19 mouse cellular contexts compared by ENCODE assay signal in the genomic region with DNA sequence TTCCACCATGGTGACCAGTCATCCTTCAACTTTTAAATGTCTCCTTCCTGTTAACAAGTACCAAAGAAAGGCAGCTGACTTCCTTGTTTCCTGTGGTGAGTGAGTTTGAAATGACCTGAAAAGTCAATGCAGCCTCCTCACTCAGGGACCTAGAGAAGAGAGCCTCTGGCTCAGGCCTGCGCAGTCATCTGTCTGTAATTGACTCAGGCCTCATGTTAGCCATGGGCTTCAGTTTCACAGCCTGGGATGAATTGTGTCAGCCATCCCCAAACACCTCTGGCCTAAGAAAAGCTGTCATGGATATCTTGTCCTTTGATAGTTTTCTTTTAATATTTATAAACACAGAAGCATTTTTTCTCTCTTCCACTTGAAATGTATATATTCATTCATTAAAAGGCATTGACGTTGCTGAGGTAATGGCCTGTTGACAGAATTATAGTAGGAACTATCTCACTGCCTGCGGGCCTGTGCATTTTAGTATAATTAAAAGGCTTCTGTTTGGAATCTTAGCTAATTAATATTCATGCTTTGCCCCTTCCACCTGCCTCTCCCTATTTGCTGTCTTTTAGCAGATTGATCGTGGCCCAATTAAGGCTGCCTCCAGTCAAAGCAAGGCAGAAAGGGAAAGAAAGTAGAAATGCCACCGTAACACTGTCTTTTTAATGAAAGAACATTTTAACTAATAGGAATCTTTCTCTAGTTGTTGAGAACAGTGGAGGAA. TPM values are rescaled to one million over a fixed set of nuclear protein-coding genes. Genes with fewer than 3 reads are reported as not detected.
DNase-seq lines count a peak whose midpoint lies in the region; ATAC-seq lines count a peak whose summit lies in the region.
"Had no signal": no experiment of that assay in that cellular context is flagged by ENCODE, and none has a peak within 500 bp of the region (broad histone marks: within the 10 kb centered on the region; RNA-seq: fewer than 3 reads in every experiment).

No protein-coding gene starts in this region.

- WGBS in neural tube, embryonic 11.5 days: 75% methylated on average over 5 of the region's 5 CpGs
- WGBS in neural tube, embryonic 15.5 days: 28% methylated on average over 5 of the region's 5 CpGs
- 9% methylated on average over 5 of the region's 5 CpGs for WGBS in forebrain, embryonic 15.5 days
- WGBS in midbrain, embryonic 13.5 days: 50% methylated on average over 5 of the region's 5 CpGs

- H3K9ac ChIP-seq in neural tube, embryonic 11.5 days (ENCODE audit: low read length): no peak overlapping the region
- no peak overlapping the region for H3K9ac ChIP-seq in neural tube, embryonic 15.5 days (replicated peaks)
- H3K9ac ChIP-seq in forebrain, embryonic 15.5 days (replicated peaks): no peak overlapping the region
- no peak overlapping the region for H3K9ac ChIP-seq in midbrain, embryonic 13.5 days (replicated peaks)
- H3K9ac ChIP-seq: embryonic facial prominence, embryonic 13.5 days; limb, embryonic 15.5 days; liver, embryonic 15.5 days had no signal

- H3K4me2 ChIP-seq in neural tube, embryonic 11.5 days (ENCODE audit: low read depth): no peak overlapping the region
- no peak overlapping the region for H3K4me2 ChIP-seq in neural tube, embryonic 15.5 days
- H3K4me2 ChIP-seq in forebrain, embryonic 15.5 days (replicated peaks): no peak overlapping the region
- H3K4me2 ChIP-seq in midbrain, embryonic 13.5 days (replicated peaks): no peak overlapping the region
- H3K4me2 ChIP-seq: embryonic facial prominence, embryonic 13.5 days; limb, embryonic 15.5 days; liver, embryonic 15.5 days had no signal

- H3K4me1 ChIP-seq in neural tube, embryonic 11.5 days (ENCODE audit: control insufficient read depth, insufficient read depth, low read length): no peaks in the 10 kb centered on the region
- no peaks in the 10 kb centered on the region for H3K4me1 ChIP-seq in neural tube, embryonic 15.5 days
- H3K4me1 ChIP-seq in forebrain, embryonic 15.5 days: peaks cover 15% of the 10 kb centered on the region
- peaks cover 5% of the 10 kb centered on the region; the same call in 1 of the 2 replicates for H3K4me1 ChIP-seq in midbrain, embryonic 13.5 days (replicated peaks)
- H3K4me1 ChIP-seq: embryonic facial prominence, embryonic 13.5 days; limb, embryonic 15.5 days; liver, embryonic 15.5 days had no signal

- no peaks in the 10 kb centered on the region for H3K36me3 ChIP-seq in neural tube, embryonic 11.5 days (ENCODE audit: control insufficient read depth, insufficient read depth, low read length)
- H3K36me3 ChIP-seq in neural tube, embryonic 15.5 days: no peaks in the 10 kb centered on the region
- no peaks in the 10 kb centered on the region for H3K36me3 ChIP-seq in forebrain, embryonic 15.5 days
- no peaks in the 10 kb centered on the region for H3K36me3 ChIP-seq in midbrain, embryonic 13.5 days
- H3K36me3 ChIP-seq: embryonic facial prominence, embryonic 13.5 days; limb, embryonic 15.5 days; liver, embryonic 15.5 days had no signal

- no peak overlapping the region for H3K27ac ChIP-seq in neural tube, embryonic 11.5 days (ENCODE audit: low read depth, low read length)
- no peak overlapping the region for H3K27ac ChIP-seq in neural tube, embryonic 15.5 days (replicated peaks)
- peak overlapping the region; percentile 6; the same call in 1 of the 2 replicates for H3K27ac ChIP-seq in forebrain, embryonic 15.5 days (replicated peaks)
- H3K27ac ChIP-seq in midbrain, embryonic 13.5 days: peak overlapping the region; percentile 60
- H3K27ac ChIP-seq: embryonic facial prominence, embryonic 13.5 days; gastrocnemius, adult 2 months; heart, adult 2 months; limb, embryonic 15.5 days; liver, embryonic 15.5 days; macrophage had no signal

- no peak for DNase-seq in neural tube, embryonic 11.5 days (ENCODE audit: low spot score)
- DNase-seq in retina, embryonic 14.5 days (ENCODE audit: low spot score): peak; percentile 14
- no peak for DNase-seq in thymus, postnatal 14 days
- DNase-seq: adrenal gland, adult 2 months; cerebellum, adult 9-10 months; gastrocnemius, adult 2 months; heart, adult 2 months; heart, postnatal 36 days; kidney, adult 8-10 months; kidney, postnatal 14 days had no signal

- peak; percentile 73; the same call in 1 of the 2 replicates for ATAC-seq in neural tube, embryonic 11.5 days (ENCODE audit: insufficient read depth, low FRiP score, low TSS enrichment)
- ATAC-seq in neural tube, embryonic 15.5 days (ENCODE audit: low FRiP score): no peak
- peak; percentile 97 for ATAC-seq in forebrain, embryonic 15.5 days (replicated peaks)
- peak; percentile 83 for ATAC-seq in midbrain, embryonic 13.5 days
- ATAC-seq in granulocyte monocyte progenitor cell, adult 5-6 weeks (replicated peaks; ENCODE audit: poor library complexity, severe bottlenecking): no peak
- no peak for ATAC-seq in frontal cortex, adult (ENCODE audit: low TSS enrichment)

- H3K27me3 ChIP-seq in neural tube, embryonic 11.5 days (ENCODE audit: control insufficient read depth, insufficient read depth, low read length): no peaks in the 10 kb centered on the region
- H3K27me3 ChIP-seq in neural tube, embryonic 15.5 days (replicated peaks): no peaks in the 10 kb centered on the region
- no peaks in the 10 kb centered on the region for H3K27me3 ChIP-seq in forebrain, embryonic 15.5 days
- H3K27me3 ChIP-seq in midbrain, embryonic 13.5 days: no peaks in the 10 kb centered on the region
- H3K27me3 ChIP-seq: embryonic facial prominence, embryonic 13.5 days; limb, embryonic 15.5 days; liver, embryonic 15.5 days had no signal

- H3K9me3 ChIP-seq in neural tube, embryonic 11.5 days (ENCODE audit: control insufficient read depth, low read length): no peaks in the 10 kb centered on the region
- no peaks in the 10 kb centered on the region for H3K9me3 ChIP-seq in neural tube, embryonic 15.5 days (replicated peaks)
- H3K9me3 ChIP-seq in forebrain, embryonic 15.5 days: no peaks in the 10 kb centered on the region
- no peaks in the 10 kb centered on the region for H3K9me3 ChIP-seq in midbrain, embryonic 13.5 days
- H3K9me3 ChIP-seq: embryonic facial prominence, embryonic 13.5 days; limb, embryonic 15.5 days; liver, embryonic 15.5 days had no signal

- H3K4me3 ChIP-seq in neural tube, embryonic 11.5 days (ENCODE audit: low read depth, low read length): no peak overlapping the region
- no peak overlapping the region for H3K4me3 ChIP-seq in neural tube, embryonic 15.5 days (replicated peaks)
- no peak overlapping the region for H3K4me3 ChIP-seq in forebrain, embryonic 15.5 days
- H3K4me3 ChIP-seq in midbrain, embryonic 13.5 days (replicated peaks): no peak overlapping the region
- H3K4me3 ChIP-seq: embryonic facial prominence, embryonic 13.5 days; gastrocnemius, adult 2 months; heart, adult 2 months; limb, embryonic 15.5 days; liver, embryonic 15.5 days had no signal

RNA-seq across cellular contexts. Expression of a gene that starts 34.8 kb away (rescaled TPM):
- polyA plus RNA-seq in neural tube, embryonic 11.5 days (2014; fragmentation: Nextera tagmentation; extraction: Ambion mirVana): 3.9 and 4.6 TPM in 2 replicates
- polyA plus RNA-seq in neural tube, embryonic 15.5 days (2015; fragmentation: Nextera tagmentation; extraction: Ambion mirVana): 0.49 and 0.55 TPM in 2 replicates
- 0.94 and 1.6 TPM in 2 replicates for polyA plus RNA-seq in forebrain, embryonic 15.5 days (2015; fragmentation: Nextera tagmentation; extraction: Ambion mirVana)
- 0.48 and 1.0 TPM in 2 replicates for polyA plus RNA-seq in midbrain, embryonic 13.5 days (2015; fragmentation: Nextera tagmentation; extraction: Ambion mirVana)
- not detected in 2 replicates for total RNA-seq in granulocyte monocyte progenitor cell, adult 5-6 weeks (2014; fragmentation: Nextera tagmentation)
- not detected in 2 replicates for total RNA-seq in granulocyte monocyte progenitor cell, adult 5-6 weeks (2017)
- total RNA-seq: gastrocnemius, adult 2 months had no signal

Comparison
In these comparisons a context has a peak if more than half of its experiments do, and no peak if none do; other contexts are left out.
1. ATAC-seq: peak in neural tube, embryonic 11.5 days (single experiment), forebrain, embryonic 15.5 days (single experiment) and midbrain, embryonic 13.5 days (single experiment); none in neural tube, embryonic 15.5 days (single experiment), granulocyte monocyte progenitor cell, adult 5-6 weeks (single experiment) and frontal cortex, adult (single experiment).
2. H3K27ac ChIP-seq: peak in forebrain, embryonic 15.5 days (single experiment) and midbrain, embryonic 13.5 days (single experiment); none in neural tube, embryonic 11.5 days (single experiment) and neural tube, embryonic 15.5 days (single experiment).